Mouse (Mus musculus): ENCODE measurements at regions not wholly inside any gene's neighbourhood (a gene's known extent, or its start where the extent isn't known, plus 50 kb on each side); places are given as distances from the start of the nearest gene placed in this dataset.

DNA sequence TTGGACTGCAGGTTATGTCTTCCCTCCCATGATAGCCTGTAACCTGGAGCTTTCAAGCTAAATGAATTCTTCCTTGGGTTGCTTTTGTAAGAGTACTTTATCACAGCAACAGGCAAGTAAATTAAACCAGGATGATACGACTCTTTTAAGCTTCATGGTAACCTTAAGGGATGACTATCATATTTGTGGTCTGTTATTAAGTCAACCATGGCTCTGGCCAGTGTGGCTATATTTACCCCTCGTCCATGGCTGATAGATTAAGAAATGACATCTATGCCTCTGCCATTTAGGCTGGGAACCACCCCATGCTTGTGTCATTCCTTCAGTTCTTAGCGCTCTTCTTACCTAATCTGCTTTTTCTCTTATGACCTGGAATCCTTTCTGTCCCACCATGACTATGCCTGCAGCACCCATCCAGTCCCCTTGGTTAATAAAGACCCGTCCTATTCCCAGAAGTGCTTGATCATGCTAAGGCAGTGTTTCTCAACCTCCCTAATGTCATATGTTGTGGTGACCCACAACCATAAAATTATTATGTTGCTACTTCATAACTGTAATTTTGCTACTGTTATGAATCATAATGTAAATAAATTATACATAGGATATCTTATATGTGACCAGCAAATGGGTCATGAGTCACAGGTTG lies 214.5 kb upstream of the Nbea start:
- no peak for DNase-seq

DNA sequence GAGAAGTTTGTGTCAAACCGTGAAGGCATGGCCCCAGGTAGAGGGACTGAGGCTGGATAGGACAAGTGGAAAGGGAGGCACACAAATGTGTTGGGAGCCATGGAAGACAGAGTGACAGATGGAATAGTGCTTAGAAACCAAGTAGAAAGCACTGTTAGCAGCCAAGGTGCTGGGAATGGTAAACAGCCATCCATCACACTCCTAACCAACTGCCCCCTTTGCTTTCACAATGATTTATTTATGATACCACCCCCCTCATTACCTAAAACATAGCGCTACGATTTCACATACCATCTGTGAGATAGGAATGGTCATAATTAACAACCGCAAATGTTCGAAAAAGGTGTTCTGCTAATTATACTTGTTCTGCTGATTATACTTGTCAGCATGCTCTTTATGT lies 209.6 kb upstream of the Nbea start:
- no peak for DNase-seq

DNA sequence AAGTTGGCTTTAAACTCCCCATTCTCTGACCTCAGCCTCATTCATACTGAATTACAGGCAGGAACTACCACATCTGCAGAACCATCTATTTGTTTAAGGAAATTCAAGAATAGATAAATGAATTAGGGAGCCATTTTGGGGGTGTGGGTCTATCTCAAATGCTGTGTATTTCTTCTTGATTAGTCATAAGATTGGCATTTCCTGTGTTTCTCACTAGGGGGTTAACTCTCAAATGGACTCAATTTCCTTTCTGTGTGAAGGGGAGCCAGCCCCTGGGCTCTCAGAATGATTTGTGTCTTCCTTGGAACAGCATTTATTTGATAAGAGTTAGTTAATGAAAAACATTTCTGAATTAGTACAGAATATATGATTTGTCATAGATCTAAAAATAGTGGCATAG lies 196.8 kb upstream of the Nbea start:
- DNase-seq: no peak

GRCm38 (mm10) chr3:56379500-56379899 lies 196.0 kb upstream of the Nbea start:
- no peak for DNase-seq

DNA sequence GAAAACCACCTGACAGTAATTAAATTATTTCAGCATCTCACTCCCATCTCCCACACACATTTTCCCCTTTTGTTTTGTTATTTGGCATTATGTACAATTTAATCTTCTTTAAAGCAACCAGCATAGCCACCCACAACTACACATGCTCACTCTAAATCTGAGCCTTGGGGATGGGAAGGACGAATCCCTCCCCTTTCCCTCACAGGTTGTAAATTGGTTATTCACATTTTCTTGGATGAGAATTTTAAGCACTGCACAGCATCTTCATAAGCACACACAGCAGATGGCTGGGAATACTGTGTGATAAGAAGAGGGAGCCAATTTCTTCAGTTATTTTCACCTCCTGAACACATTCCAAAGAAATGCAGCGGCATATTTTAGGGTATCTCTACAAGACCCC lies 179.0 kb upstream of the Nbea start:
- no peak for DNase-seq

DNA sequence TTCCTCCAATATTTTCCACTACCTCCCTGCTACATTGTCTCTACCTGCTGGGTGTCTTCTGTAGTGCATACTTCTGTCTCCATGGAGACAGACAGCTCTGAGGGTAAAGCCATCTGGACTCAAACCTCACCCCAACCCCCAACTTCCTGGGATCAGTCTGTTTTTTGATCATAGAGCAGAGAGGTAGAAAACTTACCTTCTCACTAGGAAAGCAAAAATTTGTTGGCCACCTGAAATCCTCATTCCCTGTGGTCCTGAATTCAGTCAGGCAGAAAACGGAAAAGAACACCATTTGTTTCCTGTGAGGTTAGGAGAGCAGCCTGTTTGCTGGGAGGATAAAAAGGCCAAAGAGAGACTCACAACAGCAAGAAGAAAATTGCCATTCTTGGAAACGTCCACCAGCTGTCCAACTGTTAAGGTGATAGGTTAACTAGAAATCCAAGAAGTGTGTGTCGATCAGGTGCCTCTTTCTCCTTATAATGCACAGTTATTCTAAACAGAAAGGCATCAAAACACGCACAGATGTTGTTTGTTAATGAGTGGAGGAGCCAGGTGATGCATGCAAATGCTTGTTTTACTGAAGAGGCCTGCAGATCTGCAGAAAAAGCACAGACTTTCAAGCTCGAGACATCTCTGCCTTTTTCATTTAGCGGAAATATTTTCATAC lies 173.7 kb upstream of the Nbea start:
- DNase-seq: no peak

DNA sequence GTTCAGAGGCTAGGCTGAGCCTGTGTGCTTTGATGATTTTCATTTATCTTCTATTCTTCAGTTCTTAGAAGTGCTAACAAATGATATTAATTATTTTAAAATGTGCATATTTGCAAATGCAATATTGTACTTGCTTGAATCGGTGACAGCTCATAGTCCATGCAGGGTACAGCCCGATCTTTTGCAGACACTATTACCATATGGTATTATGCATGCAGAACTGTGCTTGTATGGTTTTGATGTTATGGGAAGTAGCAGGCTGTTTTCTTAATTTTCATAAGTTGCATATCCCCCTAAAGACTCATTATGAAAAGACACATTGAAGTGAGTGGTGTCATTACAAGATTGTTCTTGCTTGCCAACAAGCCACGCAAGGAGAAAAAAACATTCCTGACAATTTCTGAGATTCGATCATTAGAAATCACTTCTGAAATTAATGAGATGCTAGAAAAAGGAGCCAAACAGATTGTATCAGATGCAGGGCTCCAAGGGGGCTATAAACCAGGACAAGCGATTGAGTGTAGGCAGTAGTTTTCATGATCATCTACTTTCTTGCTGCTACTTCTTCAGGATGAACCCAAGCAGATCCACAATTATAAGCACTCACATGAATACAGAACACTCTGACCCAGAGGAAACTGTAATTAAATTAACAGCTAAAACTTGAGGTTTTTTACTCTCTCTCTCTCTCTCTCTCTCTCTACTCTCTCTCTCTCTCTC lies 172.8 kb upstream of the Nbea start:
- no peak for DNase-seq

Measured in right cerebral cortex, postnatal 4 days (tissue).